Mouse (Mus musculus): Measurements from ENCODE around the gene Stau1. TPM values are rescaled to one million over a fixed set of nuclear protein-coding genes. Genes with fewer than 3 reads are reported as not detected.

Gene Stau1
- polyA plus RNA-seq, 1 experiment from 2014 or later = 103 TPM

- no peaks in the 10 kb centered on the region for H3K36me3 ChIP-seq (replicated peaks; ENCODE audit: control insufficient read depth, insufficient read depth)
- 87% methylated on average over 1 of the region's 1 CpGs for WGBS
- no peaks in the 10 kb centered on the region for H3K9me3 ChIP-seq (ENCODE audit: control insufficient read depth, low read length)
- no peak overlapping the region for H3K4me3 ChIP-seq (replicated peaks; ENCODE audit: low read length)
- H3K27me3 ChIP-seq (ENCODE audit: control insufficient read depth, insufficient read depth, low read length) = no peaks in the 10 kb centered on the region
- ATAC-seq (ENCODE audit: low FRiP score) = no peak
- H3K4me2 ChIP-seq (replicated peaks) = no peak overlapping the region
- no peak for DNase-seq (ENCODE audit: low spot score)
- H3K27ac ChIP-seq = no peak overlapping the region
- peaks cover 15% of the 10 kb centered on the region; the same call in 1 of the 2 replicates for H3K4me1 ChIP-seq (replicated peaks; ENCODE audit: control insufficient read depth, insufficient read depth, low read length)
- no peak overlapping the region for H3K9ac ChIP-seq
These were observed 22.9 kb downstream of the Stau1 start for GRCm38 (mm10) chr2:166973153-166973552.

- no peak overlapping the region for H3K4me3 ChIP-seq (replicated peaks; ENCODE audit: low read length)
- no peak overlapping the region for H3K27ac ChIP-seq
- WGBS = 88% methylated on average over 2 of the region's 2 CpGs
- no peak overlapping the region for H3K4me2 ChIP-seq (replicated peaks)
- no peaks in the 10 kb centered on the region for H3K9me3 ChIP-seq (ENCODE audit: control insufficient read depth, low read length)
- no peaks in the 10 kb centered on the region for H3K4me1 ChIP-seq (replicated peaks; ENCODE audit: control insufficient read depth, insufficient read depth, low read length)
- H3K27me3 ChIP-seq (ENCODE audit: control insufficient read depth, insufficient read depth, low read length) = no peaks in the 10 kb centered on the region
- no peak for DNase-seq (ENCODE audit: low spot score)
- no peak overlapping the region for H3K9ac ChIP-seq
- H3K36me3 ChIP-seq (replicated peaks; ENCODE audit: control insufficient read depth, insufficient read depth) = peaks cover 28% of the 10 kb centered on the region
- no peak for ATAC-seq (ENCODE audit: low FRiP score)
These were observed 31.3 kb downstream of the Stau1 start for GRCm38 (mm10) chr2:166964773-166965172.

- Histone ChIP-seq H3K4me2 (replicated peaks) (no peak overlapping the region), H3K4me3 (replicated peaks; ENCODE audit: low read length) (no peak overlapping the region), H3K27me3 (ENCODE audit: control insufficient read depth, insufficient read depth, low read length) (no peaks in the 10 kb centered on the region), H3K4me1 (replicated peaks; ENCODE audit: control insufficient read depth, insufficient read depth, low read length) (no peaks in the 10 kb centered on the region), H3K9ac (no peak overlapping the region), H3K9me3 (ENCODE audit: control insufficient read depth, low read length) (no peaks in the 10 kb centered on the region), H3K36me3 (replicated peaks; ENCODE audit: control insufficient read depth, insufficient read depth) (peaks cover 39% of the 10 kb centered on the region), H3K27ac (no peak overlapping the region)
- no peak for ATAC-seq (ENCODE audit: low FRiP score)
- no peak for DNase-seq (ENCODE audit: low spot score)
- WGBS = 92% methylated on average over 8 of the region's 8 CpGs
These were observed 32.8 kb downstream of the Stau1 start for GRCm38 (mm10) chr2:166963257-166963656.

GRCm38 (mm10) chr2:166960648-166961330 is 35.3 kb downstream of the Stau1 start:
- ATAC-seq (ENCODE audit: low FRiP score) (no peak), DNase-seq (ENCODE audit: low spot score) (no peak)
- H3K27ac ChIP-seq = no peak overlapping the region
- H3K36me3 ChIP-seq (replicated peaks; ENCODE audit: control insufficient read depth, insufficient read depth) = peaks cover 59% of the 10 kb centered on the region
- no peaks in the 10 kb centered on the region for H3K4me1 ChIP-seq (replicated peaks; ENCODE audit: control insufficient read depth, insufficient read depth, low read length)
- no peak overlapping the region for H3K4me2 ChIP-seq (replicated peaks)
- no peaks in the 10 kb centered on the region for H3K27me3 ChIP-seq (ENCODE audit: control insufficient read depth, insufficient read depth, low read length)
- no peaks in the 10 kb centered on the region for H3K9me3 ChIP-seq (ENCODE audit: control insufficient read depth, low read length)
- no peak overlapping the region for H3K4me3 ChIP-seq (replicated peaks; ENCODE audit: low read length)
- 89% methylated on average over 8 of the region's 8 CpGs for WGBS
- H3K9ac ChIP-seq = no peak overlapping the region

GRCm38 (mm10) chr2:166956805-166957204 is 39.3 kb downstream of the Stau1 start:
- Histone ChIP-seq H3K4me3 (replicated peaks; ENCODE audit: low read length) (no peak overlapping the region), H3K27ac (no peak overlapping the region), H3K9me3 (ENCODE audit: control insufficient read depth, low read length) (no peaks in the 10 kb centered on the region), H3K9ac (no peak overlapping the region), H3K4me2 (replicated peaks) (no peak overlapping the region), H3K4me1 (replicated peaks; ENCODE audit: control insufficient read depth, insufficient read depth, low read length) (no peaks in the 10 kb centered on the region), H3K36me3 (replicated peaks; ENCODE audit: control insufficient read depth, insufficient read depth) (peaks cover 81% of the 10 kb centered on the region), H3K27me3 (ENCODE audit: control insufficient read depth, insufficient read depth, low read length) (no peaks in the 10 kb centered on the region)
- WGBS = 60% methylated on average over 7 of the region's 7 CpGs
- DNase-seq (ENCODE audit: low spot score) (peak; percentile 61), ATAC-seq (ENCODE audit: low FRiP score) (no peak)

GRCm38 (mm10) chr2:166952151-166952550 is 43.9 kb downstream of the Stau1 start:
- peaks cover 96% of the 10 kb centered on the region for H3K36me3 ChIP-seq (replicated peaks; ENCODE audit: control insufficient read depth, insufficient read depth)
- H3K27me3 ChIP-seq (ENCODE audit: control insufficient read depth, insufficient read depth, low read length) = no peaks in the 10 kb centered on the region
- H3K9ac ChIP-seq = no peak overlapping the region

GRCm38 (mm10) chr2:166950853-166951648 is 45.0 kb downstream of the Stau1 start:
- H3K9me3 ChIP-seq (ENCODE audit: control insufficient read depth, low read length) = no peaks in the 10 kb centered on the region
- WGBS = 77% methylated on average over 14 of the region's 14 CpGs
- no peaks in the 10 kb centered on the region for H3K4me1 ChIP-seq (replicated peaks; ENCODE audit: control insufficient read depth, insufficient read depth, low read length)
- no peak overlapping the region for H3K9ac ChIP-seq
- peaks cover 97% of the 10 kb centered on the region for H3K36me3 ChIP-seq (replicated peaks; ENCODE audit: control insufficient read depth, insufficient read depth)
- no peak overlapping the region for H3K4me2 ChIP-seq (replicated peaks)
- H3K27ac ChIP-seq = no peak overlapping the region
- ATAC-seq (ENCODE audit: low FRiP score) (no peak), DNase-seq (ENCODE audit: low spot score) (peak; percentile 59)
- H3K27me3 ChIP-seq (ENCODE audit: control insufficient read depth, insufficient read depth, low read length) = no peaks in the 10 kb centered on the region
- H3K4me3 ChIP-seq (replicated peaks; ENCODE audit: low read length) = no peak overlapping the region

More at GRCm38 (mm10) chr2:166952151-166952550, 43.9 kb downstream of the Stau1 start:
- Histone ChIP-seq H3K4me2 (replicated peaks) (no peak overlapping the region), H3K4me1 (replicated peaks; ENCODE audit: control insufficient read depth, insufficient read depth, low read length) (no peaks in the 10 kb centered on the region), H3K27ac (no peak overlapping the region), H3K4me3 (replicated peaks; ENCODE audit: low read length) (no peak overlapping the region), H3K9me3 (ENCODE audit: control insufficient read depth, low read length) (no peaks in the 10 kb centered on the region)
- no peak for DNase-seq (ENCODE audit: low spot score)
- no peak for ATAC-seq (ENCODE audit: low FRiP score)
- WGBS = 83% methylated on average over 6 of the region's 6 CpGs

- ATAC-seq (ENCODE audit: low FRiP score) = no peak
- Histone ChIP-seq H3K9ac (no peak overlapping the region), H3K36me3 (replicated peaks; ENCODE audit: control insufficient read depth, insufficient read depth) (peaks cover 95% of the 10 kb centered on the region), H3K4me2 (replicated peaks) (no peak overlapping the region), H3K27ac (no peak overlapping the region), H3K4me1 (replicated peaks; ENCODE audit: control insufficient read depth, insufficient read depth, low read length) (no peaks in the 10 kb centered on the region), H3K27me3 (ENCODE audit: control insufficient read depth, insufficient read depth, low read length) (no peaks in the 10 kb centered on the region), H3K4me3 (replicated peaks; ENCODE audit: low read length) (no peak overlapping the region), H3K9me3 (ENCODE audit: control insufficient read depth, low read length) (no peaks in the 10 kb centered on the region)
- WGBS = 90% methylated on average over 10 of the region's 10 CpGs
- DNase-seq (ENCODE audit: low spot score) = no peak
These were observed 47.2 kb downstream of the Stau1 start for GRCm38 (mm10) chr2:166948936-166949335.

GRCm38 (mm10) chr2:166948246-166948645 is 47.9 kb downstream of the Stau1 start:
- H3K27me3 ChIP-seq (ENCODE audit: control insufficient read depth, insufficient read depth, low read length) = no peaks in the 10 kb centered on the region
- no peak overlapping the region for H3K9ac ChIP-seq
- peaks cover 96% of the 10 kb centered on the region for H3K36me3 ChIP-seq (replicated peaks; ENCODE audit: control insufficient read depth, insufficient read depth)
- 69% methylated on average over 1 of the region's 1 CpGs for WGBS
- no peak overlapping the region for H3K4me3 ChIP-seq (replicated peaks; ENCODE audit: low read length)
- no peaks in the 10 kb centered on the region for H3K4me1 ChIP-seq (replicated peaks; ENCODE audit: control insufficient read depth, insufficient read depth, low read length)
- no peak overlapping the region for H3K4me2 ChIP-seq (replicated peaks)
- no peak overlapping the region for H3K27ac ChIP-seq
- DNase-seq (ENCODE audit: low spot score) (no peak), ATAC-seq (ENCODE audit: low FRiP score) (no peak)
- H3K9me3 ChIP-seq (ENCODE audit: control insufficient read depth, low read length) = no peaks in the 10 kb centered on the region
